Mouse (Mus musculus): ENCODE data around the gene Sept8.

Sept8 gene

DNA sequence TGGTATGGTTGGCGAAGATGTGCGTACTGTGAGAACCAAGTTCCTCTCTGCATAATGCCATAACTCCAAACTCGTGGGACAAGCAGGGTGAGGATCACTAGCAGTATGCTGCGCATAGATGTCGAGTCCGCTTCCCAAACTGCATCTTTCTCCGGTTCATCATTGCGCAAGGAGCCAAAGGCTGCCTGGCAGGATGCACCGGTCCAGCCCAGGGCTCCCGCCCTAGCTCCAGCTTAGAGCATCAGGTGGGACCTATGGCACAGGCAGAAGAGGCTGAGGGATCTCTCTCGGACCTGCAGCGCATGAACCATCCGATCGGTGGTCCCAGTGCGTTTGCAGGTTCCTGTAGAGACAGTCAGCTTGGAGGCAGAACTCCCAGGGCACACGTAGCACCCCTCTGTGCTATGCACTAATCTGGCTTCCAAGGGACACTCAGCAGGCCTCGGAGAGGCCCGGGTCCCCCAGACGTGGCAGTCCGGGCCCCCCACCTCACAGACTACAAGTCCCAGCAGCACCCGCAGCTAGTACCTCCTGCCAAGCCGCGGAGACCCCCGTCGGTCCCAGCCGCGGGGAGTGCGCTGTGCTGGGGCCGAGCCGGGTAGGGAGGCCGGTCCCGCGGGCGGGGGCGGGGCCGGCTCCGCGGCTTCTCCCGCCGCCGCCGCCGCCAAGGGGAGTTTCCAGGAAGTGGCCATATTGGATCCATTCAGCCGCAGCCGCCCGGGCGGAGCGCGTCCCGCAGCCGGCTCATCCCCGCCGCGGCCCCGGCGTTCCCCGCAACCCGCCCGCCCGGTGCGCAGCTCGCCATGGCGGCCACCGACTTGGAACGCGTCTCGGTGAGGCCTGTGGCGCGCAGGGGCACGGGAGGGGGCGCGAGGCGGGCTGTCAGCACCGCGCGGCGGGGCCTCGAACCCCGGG is at the start of gene Sept8:
TSS of gene Sept8 (plus strand) at position 51 of the 915 bp plus-strand sequence.
- peak; percentile 85 for DNase-seq

- DNase-seq, result no peak
Measured at GRCm38 (mm10) chr11:53469294-53469967, 49.6 kb upstream of the Sept8 start.

GRCm38 (mm10) chr11:53469968-53470695 is 48.9 kb upstream of the Sept8 start, which contains the start of gene Gm9837:
TSS of gene Gm9837 (minus strand) at chr11:53470479.
- peak; percentile 93 for DNase-seq

- DNase-seq, result no peak
Measured at GRCm38 (mm10) chr11:53472709-53473108, 46.3 kb upstream of the Sept8 start.

- no peak for DNase-seq
Measured at GRCm38 (mm10) chr11:53475620-53476019, 43.4 kb upstream of the Sept8 start.

GRCm38 (mm10) chr11:53477833-53478232 is 41.2 kb upstream of the Sept8 start:
- no peak for DNase-seq

- peak; percentile 71 for DNase-seq
Measured at GRCm38 (mm10) chr11:53478383-53479170, 40.5 kb upstream of the Sept8 start.

DNA sequence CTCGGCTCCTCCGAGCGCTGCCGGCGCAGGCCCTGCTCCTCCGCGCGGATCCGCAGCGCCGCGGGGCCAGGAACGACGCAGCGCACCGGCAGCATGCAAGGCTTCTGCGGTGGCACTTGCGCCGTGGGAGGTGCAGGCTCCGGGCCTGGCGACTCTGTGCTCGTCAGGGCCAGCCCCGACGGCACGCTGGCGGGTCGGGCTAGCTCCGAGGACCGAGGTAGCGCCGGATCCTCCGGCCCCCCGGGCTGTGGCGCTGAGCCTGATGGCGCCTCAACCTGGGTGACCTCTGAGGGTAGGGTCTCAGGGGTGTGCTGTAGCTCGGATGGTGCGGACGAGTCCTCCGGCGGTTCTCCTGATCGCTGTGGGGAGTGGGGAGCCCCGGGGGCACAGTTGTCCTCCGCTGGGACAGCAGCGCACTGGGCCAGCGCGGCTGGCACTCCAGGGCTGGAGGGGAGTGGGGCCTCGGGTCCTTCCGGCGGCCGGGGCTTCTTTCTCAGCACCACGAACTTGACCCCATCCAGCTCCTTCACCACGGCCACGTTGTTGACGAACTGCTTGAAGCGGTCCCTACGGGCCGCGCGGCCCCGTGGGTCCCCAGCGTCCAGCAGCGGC is 39.8 kb upstream of the Sept8 start:
- DNase-seq, result peak; percentile 69

- DNase-seq, result peak; percentile 90
Measured at GRCm38 (mm10) chr11:53479783-53480301, 39.2 kb upstream of the Sept8 start, which contains the start of the genes Gm9945 and Sowaha. TSS of gene Gm9945 (plus strand) at chr11:53480166. TSS of gene Sowaha (minus strand) at chr11:53480274.

- DNase-seq, result no peak
Measured at GRCm38 (mm10) chr11:53481088-53481730, 37.8 kb upstream of the Sept8 start.

DNA sequence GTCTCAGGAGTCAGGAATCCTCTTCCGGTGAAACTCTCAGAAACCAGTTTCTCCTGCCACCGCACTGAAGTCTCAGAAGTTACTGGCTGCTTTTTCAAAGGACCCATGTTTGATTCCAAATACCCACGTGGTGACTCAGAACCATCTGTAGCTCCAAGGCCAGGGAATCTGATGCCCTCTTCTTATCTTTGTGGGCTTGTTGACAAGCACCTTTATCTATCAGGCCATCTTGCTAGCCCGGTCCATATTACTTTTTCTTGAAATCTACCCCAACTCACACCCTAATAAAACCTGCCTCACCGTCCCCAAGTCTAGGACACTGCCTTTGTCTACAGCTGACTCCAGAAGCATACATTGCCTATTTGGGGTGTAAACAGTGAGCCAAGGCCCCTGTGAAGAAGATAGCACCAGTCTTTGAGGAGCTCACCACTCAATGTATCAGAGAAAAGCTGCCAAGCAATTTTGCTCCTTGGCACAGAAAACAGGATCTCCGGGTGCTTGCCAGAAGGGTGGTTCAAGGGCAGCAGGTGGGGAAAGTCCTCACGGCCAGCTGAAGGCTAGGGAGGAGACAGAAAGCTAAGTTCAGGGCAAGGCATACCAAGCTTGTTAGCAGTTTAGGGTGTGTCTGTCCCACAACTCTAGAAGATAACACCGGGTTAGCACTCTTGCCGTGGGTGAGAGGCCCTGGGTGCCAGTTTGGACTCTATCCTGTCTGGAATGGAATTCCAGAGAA is 35.7 kb upstream of the Sept8 start:
- DNase-seq, result peak; percentile 81

- no peak for DNase-seq
Measured at GRCm38 (mm10) chr11:53485719-53486118, 33.3 kb upstream of the Sept8 start.

DNA sequence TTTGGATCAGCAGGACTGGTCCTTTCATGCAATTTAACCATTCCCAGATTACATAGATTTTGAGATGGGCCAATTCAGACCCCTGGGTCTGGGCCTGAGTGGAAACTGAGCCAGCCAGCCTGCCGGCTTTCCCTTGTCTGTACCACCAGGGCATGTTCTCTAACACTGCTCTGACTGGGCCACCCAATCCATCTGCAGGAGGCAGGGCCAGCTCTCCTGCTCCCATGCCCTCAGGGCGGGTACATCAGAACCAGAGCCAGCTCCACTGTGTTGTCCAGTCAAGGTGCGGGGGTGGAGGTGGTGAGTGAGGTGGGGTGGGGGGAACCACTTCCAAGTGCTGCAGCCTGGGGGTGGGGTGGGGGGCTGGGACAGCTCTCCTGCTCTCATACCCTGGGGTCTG is 32.7 kb upstream of the Sept8 start:
- no peak for DNase-seq

- DNase-seq, result peak; percentile 92
Measured at GRCm38 (mm10) chr11:53486822-53487594, 32.0 kb upstream of the Sept8 start.

- DNase-seq, result no peak
Measured at GRCm38 (mm10) chr11:53489007-53489406, 30.1 kb upstream of the Sept8 start.

DNA sequence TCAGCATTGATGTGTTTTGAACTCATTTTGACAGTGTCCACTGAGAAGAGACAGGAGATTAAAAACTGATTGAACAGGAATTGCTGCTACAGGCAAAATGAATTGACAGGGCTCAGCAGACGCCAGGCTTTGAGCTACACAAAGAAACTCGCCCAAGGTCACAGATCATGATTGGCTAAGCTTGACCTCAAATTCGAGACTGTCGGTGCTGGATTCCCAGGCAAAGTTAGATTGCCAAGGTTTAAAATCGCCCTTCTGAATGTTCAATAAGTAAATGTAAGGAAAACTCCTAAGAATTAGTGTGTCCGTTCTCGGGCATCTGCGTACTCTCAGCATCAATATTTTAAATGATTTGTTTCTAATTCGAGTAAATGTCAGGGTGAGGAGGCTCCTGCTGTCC is 29.6 kb upstream of the Sept8 start:
- DNase-seq, result no peak

- DNase-seq, result no peak
Measured at GRCm38 (mm10) chr11:53491954-53492401, 27.1 kb upstream of the Sept8 start.

DNA sequence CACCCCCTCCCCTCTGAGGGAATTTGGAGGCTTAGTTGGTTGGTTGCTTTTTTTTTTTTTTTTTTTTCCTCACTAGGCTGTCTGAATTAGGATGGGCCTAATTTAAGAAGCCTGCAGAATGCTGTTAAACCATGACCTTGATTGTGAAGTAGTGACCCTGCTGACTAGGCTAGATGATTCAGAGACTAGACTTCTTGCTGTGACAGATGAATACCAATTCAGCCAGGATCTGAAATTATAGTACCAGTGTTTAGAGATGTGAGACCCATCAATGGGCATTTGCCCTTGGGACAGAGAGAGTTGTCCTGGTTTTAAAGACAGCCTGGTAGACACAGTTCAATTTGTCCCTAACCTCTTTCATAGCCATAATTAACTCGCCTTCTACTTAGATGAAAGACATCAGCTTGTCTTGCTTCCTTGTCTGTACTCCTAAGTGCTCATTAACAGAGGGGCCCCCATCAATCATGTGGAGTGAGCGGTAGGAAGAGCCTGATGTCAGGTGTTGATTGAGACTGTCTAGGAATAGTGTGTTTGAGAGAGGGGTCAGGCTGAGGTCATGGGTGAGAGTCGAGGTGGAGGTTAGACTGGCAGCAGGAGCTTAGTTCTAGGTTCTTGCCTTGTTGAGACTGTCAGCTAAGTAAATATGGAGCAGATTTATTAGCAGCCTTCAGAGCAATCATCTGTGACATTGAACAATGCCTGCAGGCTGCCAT is 25.7 kb upstream of the Sept8 start:
- DNase-seq, result no peak

GRCm38 (mm10) chr11:53495417-53495816 is 23.6 kb upstream of the Sept8 start:
- DNase-seq, result no peak

Data from cerebellum, adult 9-11 months (tissue).